8 mouse cellular contexts compared by ENCODE assay signal in genomic region chr9:44084659-44085229, GRCm38 (mm10). TPM values are rescaled to one million over a fixed set of nuclear protein-coding genes. Genes with fewer than 3 reads are reported as not detected.
DNase-seq lines count a peak whose midpoint lies in the region; ATAC-seq and TF ChIP-seq lines count a peak whose summit lies in the region.

No protein-coding gene starts in this region.

- no peak for TF ChIP-seq CTCF in E14TG2a.4 (conservative IDR thresholded peaks at IDR 0.05; ENCODE audit: low read length)
- TF ChIP-seq CTCF in layer of hippocampus, adult 2 months (conservative IDR thresholded peaks at IDR 0.05) = 0 out of 2 replicates have a peak, but pooled peaks have one; percentile 3
- TF ChIP-seq CTCF in lung, embryonic 14.5 days (IDR thresholded peaks at IDR 0.05; ENCODE audit: low read depth) = no peak

- peak overlapping the region; percentile 52 for H3K9ac ChIP-seq in forebrain, embryonic 15.5 days (replicated peaks)
- H3K9ac ChIP-seq in lung, embryonic 14.5 days = peak overlapping the region; percentile 73

- no peaks in the 10 kb centered on the region for H3K36me3 ChIP-seq in E14TG2a.4 (ENCODE audit: insufficient read depth, low read length)
- H3K36me3 ChIP-seq in forebrain, embryonic 15.5 days = no peaks in the 10 kb centered on the region
- H3K36me3 ChIP-seq in lung, embryonic 14.5 days (ENCODE audit: insufficient read depth) = no peaks in the 10 kb centered on the region

- H3K4me2 ChIP-seq in forebrain, embryonic 15.5 days (replicated peaks) = peak overlapping the region; percentile 98
- H3K4me2 ChIP-seq in lung, embryonic 14.5 days = peak overlapping the region; percentile 100

- no peaks in the 10 kb centered on the region for H3K9me3 ChIP-seq in E14TG2a.4 (ENCODE audit: low read length)
- H3K9me3 ChIP-seq in forebrain, embryonic 15.5 days = no peaks in the 10 kb centered on the region
- no peaks in the 10 kb centered on the region for H3K9me3 ChIP-seq in lung, embryonic 14.5 days (ENCODE audit: low read depth, low read length)

- H3K27ac ChIP-seq in forebrain, embryonic 15.5 days (replicated peaks) = no peak overlapping the region
- H3K27ac ChIP-seq in layer of hippocampus, adult 2 months = peak overlapping the region; percentile 98
- no peak overlapping the region for H3K27ac ChIP-seq in lung, embryonic 14.5 days (ENCODE audit: low read depth)

- under 1% methylated on average over 62 of the region's 62 CpGs for WGBS in forebrain, embryonic 15.5 days
- WGBS in lung, embryonic 14.5 days = under 1% methylated on average over 62 of the region's 62 CpGs

- peak overlapping the region; percentile 85 for H3K4me3 ChIP-seq in E14TG2a.4 (replicated peaks; ENCODE audit: low read length)
- H3K4me3 ChIP-seq in forebrain, embryonic 15.5 days = peak overlapping the region; percentile 50
- H3K4me3 ChIP-seq in layer of hippocampus, adult 2 months = peak overlapping the region; percentile 92
- peak overlapping the region; percentile 59 for H3K4me3 ChIP-seq in lung, embryonic 14.5 days (ENCODE audit: low read depth, low read length)

- peak; percentile 36; the same call in 1 of the 2 replicates for ATAC-seq in forebrain, embryonic 15.5 days (replicated peaks)
- peak; percentile 75 for ATAC-seq in lung, embryonic 14.5 days (ENCODE audit: insufficient read depth)
- peak; percentile 25 for ATAC-seq in neutrophil, adult 5-6 weeks (ENCODE audit: extremely low read depth, insufficient number of reproducible peaks, low FRiP score, poor library complexity, severe bottlenecking)

- H3K4me1 ChIP-seq in E14TG2a.4 (replicated peaks; ENCODE audit: low read depth, low read length) = peaks cover 60% of the 10 kb centered on the region
- peaks cover 37% of the 10 kb centered on the region for H3K4me1 ChIP-seq in forebrain, embryonic 15.5 days
- peaks cover 7% of the 10 kb centered on the region; the same call in 1 of the 2 replicates for H3K4me1 ChIP-seq in lung, embryonic 14.5 days (ENCODE audit: insufficient read depth)

- intact Hi-C loops in heart, postnatal 25 days (cut with DNase I) = no loop called here

- peaks cover 90% of the 10 kb centered on the region for H3K27me3 ChIP-seq in E14TG2a.4 (ENCODE audit: insufficient read depth, low read length)
- peaks cover 15% of the 10 kb centered on the region; the same call in 1 of the 2 replicates for H3K27me3 ChIP-seq in forebrain, embryonic 15.5 days
- peaks cover 29% of the 10 kb centered on the region; the same call in 1 of the 2 replicates for H3K27me3 ChIP-seq in lung, embryonic 14.5 days (ENCODE audit: insufficient read depth, low read length)

- DNase-seq in cerebellum, adult 11 months = peak; percentile 95
- DNase-seq in heart, postnatal 25 days (ENCODE audit: low spot score) = peak; percentile 89
- DNase-seq in layer of hippocampus, adult 2 months (ENCODE audit: low spot score in 2 of 2) = peak; percentile 89 to 94
- peak; percentile 91 for DNase-seq in lung, embryonic 14.5 days
- peak; percentile 65 to 67 for DNase-seq in thymus, adult 18-20 months

RNA-seq across cellular contexts. Expression of gene Mfrp, which starts 16.8 kb away (rescaled TPM):
- polyA plus RNA-seq in forebrain, embryonic 15.5 days (2015; fragmentation: Nextera tagmentation; extraction: Ambion mirVana) = 0.18 and 0.23 TPM in 2 replicates
- not detected for total RNA-seq in heart, postnatal 25 days (2021)
- 1 to 10 TPM in 1 of 2 experiments, not detected in 1; 1.3 TPM for total RNA-seq in layer of hippocampus, adult 2 months (2021)
- polyA plus RNA-seq in lung, embryonic 14.5 days (2014; fragmentation: Nextera tagmentation; extraction: Ambion mirVana) = 0.07 and 0.11 TPM in 2 replicates
- total RNA-seq in neutrophil, adult 5-6 weeks (2017) = not detected in 2 replicates

RNA-seq across cellular contexts. Expression of gene Usp2, which starts 17.9 kb away (rescaled TPM):
- 9.0 and 10.0 TPM in 2 replicates for polyA plus RNA-seq in forebrain, embryonic 15.5 days (2015; fragmentation: Nextera tagmentation; extraction: Ambion mirVana)
- total RNA-seq in heart, postnatal 25 days (2021) = 100 to 1,000 TPM in 1 of 2 experiments, 10 to 100 TPM in 1; 77.7 to 191 TPM
- 10 to 100 TPM; 79.2 to 82.4 TPM for total RNA-seq in layer of hippocampus, adult 2 months (2021)
- polyA plus RNA-seq in lung, embryonic 14.5 days (2014; fragmentation: Nextera tagmentation; extraction: Ambion mirVana) = 7.5 and 8.8 TPM in 2 replicates
- 0.49 and 0.81 TPM in 2 replicates for total RNA-seq in neutrophil, adult 5-6 weeks (2017)

RNA-seq across cellular contexts. Expression of gene C1qtnf5, which starts 22.3 kb away (rescaled TPM):
- polyA plus RNA-seq in forebrain, embryonic 15.5 days (2015; fragmentation: Nextera tagmentation; extraction: Ambion mirVana) = 2.2 and 3.6 TPM in 2 replicates
- total RNA-seq in heart, postnatal 25 days (2021) = 10 to 100 TPM in 1 of 2 experiments, 1 to 10 TPM in 1; 9.7 to 10.9 TPM
- 10 to 100 TPM; 12.3 to 14.4 TPM for total RNA-seq in layer of hippocampus, adult 2 months (2021)
- 4.7 and 5.0 TPM in 2 replicates for polyA plus RNA-seq in lung, embryonic 14.5 days (2014; fragmentation: Nextera tagmentation; extraction: Ambion mirVana)
- not detected in 2 replicates for total RNA-seq in neutrophil, adult 5-6 weeks (2017)

RNA-seq across cellular contexts. Expression of gene Gm49380, which starts 28.6 kb away (rescaled TPM):
- 0.17 and 0.18 TPM in 2 replicates for polyA plus RNA-seq in forebrain, embryonic 15.5 days (2015; fragmentation: Nextera tagmentation; extraction: Ambion mirVana)
- total RNA-seq in heart, postnatal 25 days (2021) = under 1 TPM in 1 of 2 experiments, not detected in 1; 0.11 TPM
- under 1 TPM; 0.27 to 0.38 TPM for total RNA-seq in layer of hippocampus, adult 2 months (2021)
- 0.08 and 0.32 TPM in 2 replicates for polyA plus RNA-seq in lung, embryonic 14.5 days (2014; fragmentation: Nextera tagmentation; extraction: Ambion mirVana)
- not detected in 2 replicates for total RNA-seq in neutrophil, adult 5-6 weeks (2017)

RNA-seq across cellular contexts. Expression of gene Rnf26, which starts 28.6 kb away (rescaled TPM):
- polyA plus RNA-seq in forebrain, embryonic 15.5 days (2015; fragmentation: Nextera tagmentation; extraction: Ambion mirVana) = 39.9 and 40.1 TPM in 2 replicates
- total RNA-seq in heart, postnatal 25 days (2021) = 1 to 10 TPM; 7.7 to 8.1 TPM
- total RNA-seq in layer of hippocampus, adult 2 months (2021) = 10 to 100 TPM; 29.2 to 30.7 TPM
- 85.6 and 89.2 TPM in 2 replicates for polyA plus RNA-seq in lung, embryonic 14.5 days (2014; fragmentation: Nextera tagmentation; extraction: Ambion mirVana)
- 3.8 and 7.2 TPM in 2 replicates for total RNA-seq in neutrophil, adult 5-6 weeks (2017)

Comparison
In these comparisons a context has a peak if more than half of its experiments do, and no peak if none do; other contexts are left out.
1. ATAC-seq: peak in every context shown above with its lines; median percentile 75 in lung, embryonic 14.5 days; 36 in forebrain, embryonic 15.5 days; 25 in neutrophil, adult 5-6 weeks.
2. RNA of gene Usp2, which starts 17.9 kb away (total RNA-seq): 77.7 to 191 TPM in heart, postnatal 25 days and 79.2 to 82.4 TPM in layer of hippocampus, adult 2 months; 0.49 to 0.81 TPM in neutrophil, adult 5-6 weeks; every median in the first group is over 10 times any median in the second.
3. RNA of gene C1qtnf5, which starts 22.3 kb away (total RNA-seq): 12.3 to 14.4 TPM in layer of hippocampus, adult 2 months and 9.7 to 10.9 TPM in heart, postnatal 25 days; not detected in neutrophil, adult 5-6 weeks; every median in the first group is over 10 times any median in the second.
4. Peak in every context shown above with its lines, with median percentiles within 50 percentile points of each other: H3K4me3 ChIP-seq and DNase-seq.